Mouse (Mus musculus): ENCODE measurements around the gene Chad.

Gene Chad

DNA sequence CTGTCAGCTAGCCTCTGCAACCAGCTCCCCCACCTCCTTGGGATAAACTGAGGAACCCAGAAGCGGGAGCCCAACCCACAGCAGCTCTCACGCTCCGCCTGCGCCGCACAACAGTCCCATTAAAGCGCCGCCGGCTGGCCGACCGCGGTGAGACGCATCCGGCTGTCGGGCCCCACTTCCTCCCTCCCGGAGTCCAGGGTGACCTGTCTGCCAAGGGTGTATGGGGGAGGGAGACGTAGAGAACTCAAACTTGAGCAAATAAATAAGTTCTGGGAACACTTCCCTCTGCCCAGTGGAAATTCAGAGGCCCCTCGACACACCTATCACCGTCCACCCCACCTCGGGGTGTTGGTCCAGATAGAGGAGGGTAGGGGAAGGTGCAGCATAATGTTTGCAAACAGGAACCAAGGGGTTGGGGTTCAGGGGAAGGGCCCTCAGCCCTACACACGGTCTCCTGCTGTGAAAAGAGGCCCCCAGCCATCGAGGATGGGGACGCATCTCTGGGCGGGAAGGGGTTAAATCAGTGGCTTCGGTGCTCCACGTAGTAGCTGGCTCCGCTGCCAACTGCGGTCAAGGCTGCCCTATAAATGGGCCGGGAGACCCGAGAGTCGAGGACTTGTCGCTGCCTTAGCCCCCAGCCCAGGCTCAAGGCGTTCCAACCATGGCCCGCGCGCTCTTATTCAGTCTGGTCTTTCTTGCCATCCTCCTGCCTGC, at the start of gene Chad:
Gene Chad (plus strand): TSS at position 611 of the 714 bp plus-strand sequence.
- no peak for DNase-seq (ENCODE audit: low read depth)

DNA sequence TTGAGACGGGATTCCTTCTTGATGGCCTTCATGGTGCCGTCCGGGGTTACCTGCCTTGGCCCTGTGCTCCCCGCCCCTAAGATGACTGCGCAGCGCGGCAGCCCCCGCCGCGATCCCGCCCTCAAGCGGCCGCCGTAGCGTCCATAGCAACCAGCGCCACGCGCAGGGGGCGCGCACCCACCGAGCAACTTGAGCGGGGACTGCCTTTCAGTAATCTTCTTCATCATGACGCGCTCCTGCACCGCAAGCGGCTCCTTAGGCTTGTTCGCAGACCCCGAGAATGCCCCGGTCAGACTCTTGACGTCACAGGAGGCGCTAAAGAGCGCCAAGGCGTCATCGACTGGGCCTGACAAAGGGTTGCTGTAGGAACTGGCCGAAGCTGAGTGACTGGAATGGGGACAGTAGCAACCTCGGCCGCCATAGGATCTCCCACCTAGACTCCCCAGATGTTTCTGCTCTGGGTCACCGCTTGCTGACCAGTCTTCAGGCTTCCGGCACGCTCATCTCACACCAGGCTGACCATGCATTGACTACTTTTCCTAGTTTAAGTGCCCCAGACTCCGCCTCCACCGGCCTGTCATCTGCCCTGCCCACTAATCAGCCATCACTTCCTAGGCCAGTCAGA, 43.5 kb upstream of the Chad start, which contains the start of gene Mycbpap:
Gene Mycbpap (minus strand): TSS at position 524 of the 625 bp plus-strand sequence.
- DNase-seq (ENCODE audit: low read depth), result peak; percentile 19

DNA sequence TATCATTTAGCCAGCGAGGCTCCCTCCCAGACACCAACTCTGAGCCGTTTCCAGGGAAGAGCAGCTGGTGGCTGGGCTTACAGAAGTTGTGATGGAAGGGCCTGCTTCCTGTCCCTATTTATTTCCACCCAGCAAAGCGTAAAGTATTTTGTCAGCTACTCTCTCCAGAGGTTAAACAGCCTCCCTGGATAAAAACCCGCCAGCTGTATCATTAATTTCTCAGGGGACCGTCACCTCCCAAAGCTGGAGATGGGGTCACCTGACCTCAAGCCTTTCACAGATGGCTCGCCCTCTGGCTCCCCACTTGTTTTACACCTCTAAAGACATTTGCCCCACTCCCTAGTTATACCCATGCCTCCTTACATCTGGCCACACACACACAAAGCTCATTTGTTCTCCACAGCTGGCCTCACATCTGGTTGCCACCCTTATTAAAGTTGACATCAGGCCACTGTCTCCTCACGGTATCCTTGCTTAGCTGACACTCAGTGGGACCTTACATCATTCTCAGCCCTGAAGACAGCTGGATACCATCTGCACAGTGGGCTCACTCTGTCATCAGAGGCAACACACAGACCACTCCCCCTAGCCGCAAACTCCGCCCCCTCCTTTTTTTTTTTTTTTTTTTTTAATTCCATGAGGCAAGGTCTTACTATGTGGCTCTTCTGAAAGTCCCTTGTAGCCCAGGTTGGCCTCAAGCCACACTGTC, 38.5 kb upstream of the Chad start:
- DNase-seq (ENCODE audit: low read depth), result no peak

DNA sequence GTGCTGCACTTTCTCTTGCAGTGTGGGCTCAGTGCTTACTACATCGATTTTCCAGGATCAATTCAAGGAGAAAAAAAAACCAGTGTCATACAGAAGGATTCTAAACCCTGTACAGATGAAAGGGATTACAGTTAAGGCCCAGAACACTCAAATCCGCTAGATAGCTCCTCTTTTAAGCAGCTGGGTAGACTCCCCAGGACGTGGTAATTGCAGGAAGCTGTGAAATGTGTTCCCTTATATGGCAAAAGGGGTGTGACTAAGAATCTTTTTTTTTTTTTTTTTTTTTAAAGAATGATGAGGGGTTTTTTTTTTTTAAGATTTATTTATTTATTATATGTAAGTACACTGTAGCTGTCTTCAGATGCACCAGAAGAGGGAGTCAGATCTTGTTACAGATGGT, 36.0 kb upstream of the Chad start:
- no peak for DNase-seq (ENCODE audit: low read depth)

GRCm38 (mm10) chr11:94533171-94533570, 31.7 kb upstream of the Chad start:
- no peak for DNase-seq (ENCODE audit: low read depth)

- DNase-seq (ENCODE audit: low read depth), result no peak
These were observed 26.0 kb upstream of the Chad start for GRCm38 (mm10) chr11:94538733-94539292.

- DNase-seq (ENCODE audit: low read depth), result no peak
These were observed 25.1 kb upstream of the Chad start for GRCm38 (mm10) chr11:94539761-94540160.

DNA sequence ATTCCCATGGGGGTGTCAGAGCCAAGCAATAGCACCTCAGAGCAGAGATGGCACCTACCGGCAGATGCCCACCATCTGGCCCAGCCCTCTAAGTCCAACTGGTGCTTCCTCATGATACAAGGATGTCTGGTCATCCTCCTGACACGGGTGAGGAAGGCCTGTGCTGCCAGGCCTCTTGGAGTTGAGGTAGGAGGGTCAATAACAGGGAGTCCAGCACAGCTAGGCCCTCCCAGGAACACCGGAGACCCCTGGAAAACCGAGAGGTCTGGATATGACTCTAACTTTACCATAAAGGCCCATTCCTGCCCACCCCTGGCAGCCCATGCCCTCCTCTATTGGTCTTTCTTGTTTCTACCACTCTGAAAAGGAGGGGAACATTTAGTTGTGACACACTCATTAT, 22.4 kb upstream of the Chad start:
- DNase-seq (ENCODE audit: low read depth), result no peak

- no peak for DNase-seq (ENCODE audit: low read depth)
These were observed 21.5 kb upstream of the Chad start for GRCm38 (mm10) chr11:94543344-94543743.

DNA sequence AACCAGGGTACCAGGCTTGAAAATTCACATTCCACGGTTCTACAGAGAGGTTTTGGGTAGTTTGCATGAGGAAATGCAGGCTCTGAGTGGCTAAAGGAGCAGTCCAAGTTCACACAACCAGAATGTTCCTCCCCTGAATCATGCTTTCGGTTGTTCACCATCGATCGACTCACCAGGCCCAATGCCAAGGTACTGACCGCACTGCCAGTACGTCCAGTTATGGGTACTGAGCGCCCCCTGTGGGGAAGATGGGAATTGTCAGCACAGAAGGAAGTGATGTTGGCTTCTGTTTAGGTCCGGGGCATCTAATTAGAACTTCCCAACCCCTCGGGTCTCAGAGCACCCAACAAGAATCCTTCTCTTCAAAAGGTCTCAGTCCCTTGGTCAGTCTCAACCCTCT, 20.9 kb upstream of the Chad start:
- DNase-seq (ENCODE audit: low read depth), result peak; percentile 22

- no peak for DNase-seq (ENCODE audit: low read depth)
These were observed 20.4 kb upstream of the Chad start for GRCm38 (mm10) chr11:94544422-94544821.

GRCm38 (mm10) chr11:94546381-94546780, 18.5 kb upstream of the Chad start:
- no peak for DNase-seq (ENCODE audit: low read depth)

DNA sequence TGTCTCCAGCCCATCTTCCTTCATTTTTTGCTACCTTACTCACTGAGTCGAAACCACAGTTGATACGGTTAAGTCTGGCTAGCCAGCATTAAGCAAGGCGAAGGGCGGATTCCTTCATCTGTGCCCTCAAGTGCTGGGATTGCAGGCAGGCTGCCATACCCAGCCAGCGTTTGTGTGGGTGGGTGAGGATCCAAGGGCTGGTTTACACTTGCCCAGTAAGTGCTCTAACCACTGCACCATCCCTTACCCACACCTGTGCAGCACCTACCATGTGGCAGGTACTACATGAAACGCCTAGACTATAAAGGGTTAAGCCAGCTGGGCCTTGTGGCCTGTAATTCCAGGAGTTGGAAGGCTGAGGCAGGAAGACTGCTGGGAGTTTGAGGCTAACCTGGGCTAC, 17.6 kb upstream of the Chad start:
- no peak for DNase-seq (ENCODE audit: low read depth)

DNA sequence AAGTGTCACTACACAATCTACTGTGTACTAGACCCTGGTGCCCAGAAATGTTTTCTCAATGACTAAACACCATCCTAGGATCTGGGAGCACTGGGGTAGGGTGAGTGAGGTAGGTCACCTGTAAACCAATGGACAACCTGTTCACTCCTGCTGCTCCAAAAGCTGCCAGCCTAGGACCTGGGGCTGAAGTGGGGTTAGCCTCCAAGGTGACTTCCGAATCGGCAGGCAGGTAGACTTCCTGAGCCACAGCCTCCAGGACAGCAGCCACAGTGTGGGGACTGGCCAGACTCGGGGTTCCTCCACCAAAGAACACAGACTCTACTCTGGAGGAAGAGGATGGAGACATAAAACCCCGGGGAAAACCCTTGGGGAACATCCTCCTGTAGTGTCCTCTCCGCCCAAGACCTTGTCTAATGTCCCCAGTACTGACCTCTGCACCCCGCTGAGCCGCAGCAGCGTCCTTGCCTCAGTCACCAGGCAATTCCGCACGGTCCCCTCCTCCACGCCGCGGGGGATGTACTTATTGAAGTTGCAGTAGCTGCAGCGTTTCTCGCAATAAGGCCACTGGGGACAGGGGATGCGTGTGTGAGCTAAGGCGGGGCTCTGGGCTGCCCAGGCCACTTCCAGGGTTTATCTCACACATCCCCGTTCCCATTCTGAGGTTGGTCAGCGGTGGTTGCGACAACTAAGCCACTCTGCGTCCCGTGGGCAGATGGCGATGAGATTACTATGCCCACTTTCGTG, 16.6 kb upstream of the Chad start:
- no peak for DNase-seq (ENCODE audit: low read depth)

GRCm38 (mm10) chr11:94548888-94549690, 15.8 kb upstream of the Chad start, which contains the start of gene Rsad1:
Gene Rsad1 (minus strand): TSS chr11:94549255.
- peak; percentile 77 for DNase-seq (ENCODE audit: low read depth)

GRCm38 (mm10) chr11:94549691-94550441, 15.0 kb upstream of the Chad start:
- DNase-seq (ENCODE audit: low read depth), result no peak

- no peak for DNase-seq (ENCODE audit: low read depth)
These were observed 14.5 kb upstream of the Chad start for GRCm38 (mm10) chr11:94550442-94550744.

DNA sequence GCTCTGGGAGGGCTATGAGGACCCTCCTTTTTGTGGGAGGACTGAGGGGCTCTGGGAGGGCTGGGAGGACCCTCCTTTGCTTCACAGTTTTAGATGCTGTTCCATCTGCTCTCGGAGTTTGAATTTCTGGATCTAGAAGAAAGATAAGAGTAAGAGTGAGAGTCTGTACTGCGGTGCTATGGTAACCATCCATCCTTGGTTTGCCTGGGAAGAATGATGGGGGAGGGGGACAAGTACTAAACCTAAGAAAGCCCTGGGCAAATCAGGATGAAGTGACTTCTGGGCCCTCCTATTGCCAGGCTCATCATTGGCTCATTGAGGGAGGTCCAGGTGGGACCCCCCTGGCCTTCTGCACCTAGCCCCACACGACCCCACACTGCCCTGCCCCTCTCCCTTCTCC, 6.6 kb upstream of the Chad start:
- DNase-seq (ENCODE audit: low read depth), result no peak

- DNase-seq (ENCODE audit: low read depth), result no peak
These were observed 1.5 kb upstream of the Chad start for GRCm38 (mm10) chr11:94563383-94563782.

DNA sequence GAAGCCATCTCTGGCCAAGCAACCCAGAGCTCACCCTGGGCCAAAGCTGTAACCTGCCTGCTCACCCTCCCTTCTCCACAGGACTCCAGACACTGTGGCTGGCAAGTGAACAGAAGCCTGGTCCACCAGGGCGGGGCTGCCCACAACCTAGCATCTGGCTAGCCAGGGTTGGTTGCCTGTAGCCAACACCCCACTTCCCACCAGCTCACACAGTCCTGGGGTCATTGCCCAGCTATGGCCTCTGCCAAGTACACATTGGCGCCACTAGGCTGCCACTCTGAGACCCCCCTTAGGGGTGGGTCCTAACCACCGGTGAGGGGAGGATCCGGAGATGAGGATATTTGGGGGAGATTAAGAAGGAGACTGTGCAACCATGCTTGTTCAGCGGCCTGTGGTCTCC, 1.0 kb upstream of the Chad start:
- DNase-seq (ENCODE audit: low read depth), result no peak

- no peak for DNase-seq (ENCODE audit: low read depth)
These were observed 268 bp downstream of the Chad start for GRCm38 (mm10) chr11:94565151-94565479.
